Mouse (Mus musculus): ENCODE data around the gene Scaf8.

Gene Scaf8

GRCm38 (mm10) chr17:3207529-3208240 is 92.9 kb downstream of the Scaf8 start:
- DNase-seq (ENCODE audit: extremely low spot score) = no peak

- DNase-seq (ENCODE audit: extremely low spot score) = no peak
These were observed 93.7 kb downstream of the Scaf8 start for GRCm38 (mm10) chr17:3208471-3208870.

- DNase-seq (ENCODE audit: extremely low spot score) = no peak
These were observed 94.8 kb downstream of the Scaf8 start for GRCm38 (mm10) chr17:3209581-3209980.

GRCm38 (mm10) chr17:3210134-3210533 is 95.4 kb downstream of the Scaf8 start:
- no peak for DNase-seq (ENCODE audit: extremely low spot score)

GRCm38 (mm10) chr17:3212105-3212504 is 97.3 kb downstream of the Scaf8 start:
- DNase-seq (ENCODE audit: extremely low spot score) = no peak

DNA sequence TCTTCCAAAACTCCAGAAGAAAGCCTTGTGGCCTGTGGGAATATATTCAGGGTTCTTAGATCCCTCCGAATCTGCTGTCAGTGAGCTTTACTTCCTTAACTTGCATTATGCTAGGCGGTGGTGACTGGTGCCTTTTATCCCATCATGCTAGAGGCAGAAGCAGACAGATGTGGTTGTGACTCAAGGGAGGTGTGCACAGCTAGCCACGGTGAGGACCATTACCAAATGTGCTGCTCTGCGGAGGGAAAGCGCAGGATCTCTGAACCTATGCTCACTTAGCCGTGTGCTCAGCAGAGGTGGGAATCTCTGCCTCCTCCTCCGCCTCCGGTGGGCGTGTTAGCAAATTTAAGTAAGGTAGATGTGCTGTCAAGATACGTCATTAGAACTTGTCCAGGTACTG is 98.1 kb downstream of the Scaf8 start:
- no peak for DNase-seq (ENCODE audit: extremely low spot score)

GRCm38 (mm10) chr17:3214852-3215251 is 100.1 kb downstream of the Scaf8 start:
- DNase-seq (ENCODE audit: extremely low spot score) = no peak

- no peak for DNase-seq (ENCODE audit: extremely low spot score)
These were observed 102.3 kb downstream of the Scaf8 start for GRCm38 (mm10) chr17:3217023-3217422.

- no peak for DNase-seq (ENCODE audit: extremely low spot score)
These were observed 103.6 kb downstream of the Scaf8 start for GRCm38 (mm10) chr17:3218364-3218763.

DNA sequence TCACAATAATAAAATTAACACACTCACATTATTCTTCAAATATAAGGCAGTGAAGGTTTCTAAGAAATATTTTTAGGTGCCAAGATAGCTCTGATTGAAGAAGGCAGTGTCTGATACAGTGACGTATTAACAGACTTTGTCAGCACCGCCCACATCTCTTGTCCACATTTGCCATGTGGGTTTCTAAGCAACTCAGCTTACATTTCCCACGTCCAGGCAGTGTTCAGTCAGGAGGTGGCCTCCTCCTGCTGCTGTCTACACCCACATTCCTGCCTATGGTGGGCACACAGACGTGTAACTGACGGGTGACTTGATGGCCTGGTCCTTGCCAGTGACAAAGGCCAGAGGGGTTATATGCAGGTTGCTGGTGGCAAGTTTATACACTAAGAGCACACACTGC is 104.1 kb downstream of the Scaf8 start:
- no peak for DNase-seq (ENCODE audit: extremely low spot score)

GRCm38 (mm10) chr17:3220201-3220600 is 105.4 kb downstream of the Scaf8 start:
- DNase-seq (ENCODE audit: extremely low spot score) = no peak

GRCm38 (mm10) chr17:3223071-3223470 is 108.3 kb downstream of the Scaf8 start:
- DNase-seq (ENCODE audit: extremely low spot score) = no peak

DNA sequence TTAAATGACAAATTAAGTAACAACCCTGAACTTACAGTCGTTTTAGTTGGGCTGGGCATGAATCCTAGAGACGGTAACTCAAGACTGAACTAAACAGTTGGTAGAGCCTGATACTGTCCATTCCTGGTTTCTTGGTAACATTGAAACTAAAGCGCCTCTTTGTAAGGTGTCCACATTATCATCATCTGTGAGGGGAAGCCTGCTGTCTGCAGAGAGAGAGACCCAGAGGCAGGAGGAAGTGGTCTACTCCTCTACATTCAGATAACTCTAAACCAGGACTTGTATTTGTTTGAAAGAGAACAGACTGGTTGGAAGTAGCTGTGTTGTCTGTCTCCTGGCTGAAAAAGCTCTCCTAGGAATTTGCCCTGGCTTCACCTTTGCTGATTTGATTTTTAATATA is 108.9 kb downstream of the Scaf8 start:
- DNase-seq (ENCODE audit: extremely low spot score) = no peak

- peak; percentile 72 for DNase-seq (ENCODE audit: extremely low spot score)
These were observed 109.8 kb downstream of the Scaf8 start for GRCm38 (mm10) chr17:3224383-3225106.

- DNase-seq (ENCODE audit: extremely low spot score) = peak; percentile 59
These were observed 115.6 kb downstream of the Scaf8 start for GRCm38 (mm10) chr17:3230231-3231000.

DNA sequence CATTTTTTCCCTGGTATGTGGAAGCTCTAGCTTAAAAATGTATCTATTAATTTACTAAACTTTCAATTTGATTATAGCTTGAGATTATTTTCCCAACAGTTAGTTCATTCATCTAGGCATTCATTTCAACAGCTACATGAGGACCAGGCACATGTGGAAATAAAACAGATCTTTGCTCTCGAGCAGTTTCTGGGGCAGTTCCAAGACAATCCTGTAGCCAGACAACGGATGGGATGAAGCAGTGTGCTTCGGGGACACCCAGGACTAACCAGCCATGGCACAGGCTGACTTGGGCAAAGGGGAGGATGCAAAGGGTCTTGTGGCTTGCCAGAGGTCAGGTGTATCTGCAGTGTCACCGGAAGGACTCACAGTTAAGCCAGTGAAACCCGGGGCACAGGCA is 117.9 kb downstream of the Scaf8 start:
- DNase-seq (ENCODE audit: extremely low spot score) = no peak

DNA sequence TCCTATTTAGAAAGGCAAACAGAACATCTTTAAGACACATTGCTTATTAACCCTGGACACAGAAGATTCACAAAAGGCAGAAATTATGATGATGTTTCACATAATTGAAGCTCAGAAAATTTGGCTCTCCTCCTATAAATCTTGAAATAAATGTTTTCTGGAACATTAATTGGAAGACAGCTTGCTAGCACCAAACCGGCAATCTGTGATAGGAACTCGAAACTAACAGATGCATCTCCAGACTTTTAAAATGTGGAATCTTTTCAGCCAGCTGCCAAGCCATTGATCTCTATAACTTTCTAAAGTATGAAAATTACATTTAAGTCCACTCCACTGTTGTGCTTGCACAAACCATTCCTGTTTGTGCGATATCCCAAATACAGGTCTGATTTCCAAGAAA is 128.9 kb downstream of the Scaf8 start:
- no peak for DNase-seq (ENCODE audit: extremely low spot score)

GRCm38 (mm10) chr17:3244881-3245739 is 130.3 kb downstream of the Scaf8 start:
- DNase-seq (ENCODE audit: extremely low spot score) = no peak

DNA sequence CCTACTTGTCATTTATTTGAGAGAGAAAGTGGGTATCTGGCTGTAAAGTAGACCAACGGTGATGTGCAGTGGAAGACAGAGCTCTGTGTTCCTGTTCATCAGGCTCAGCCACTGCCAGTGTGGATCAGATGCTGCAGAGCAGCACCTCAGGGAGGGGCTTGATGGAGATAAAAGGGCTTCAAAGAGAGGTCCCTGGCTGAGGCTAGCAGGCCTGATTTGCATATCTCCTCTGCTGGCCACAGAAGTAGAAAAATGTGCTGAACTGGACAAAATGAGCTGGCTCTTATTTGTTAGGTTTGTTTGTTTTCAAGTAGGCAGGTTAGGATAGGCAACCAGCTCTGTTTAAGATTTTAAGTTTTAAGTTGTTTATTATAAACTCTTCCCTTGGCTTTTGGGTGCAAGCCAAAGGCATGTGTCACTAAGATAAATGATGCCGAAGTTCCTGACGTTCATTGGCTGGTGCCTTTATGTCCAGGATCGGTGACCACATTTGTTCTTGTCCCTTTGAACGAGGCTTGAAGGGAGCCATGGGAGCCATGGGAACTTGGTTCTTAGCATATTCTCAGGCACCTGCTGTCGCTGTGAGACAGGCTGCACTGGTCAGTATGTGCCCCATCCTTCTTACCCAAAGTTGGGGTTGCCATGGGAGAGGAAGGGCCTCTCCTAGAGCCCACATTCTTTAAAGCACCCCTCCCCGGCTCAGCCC is 132.0 kb downstream of the Scaf8 start:
- peak; percentile 35 for DNase-seq (ENCODE audit: extremely low spot score)
